Mouse (Mus musculus) mesoderm, embryonic 11.5 days (tissue): Measurements from ENCODE around the gene Ltbp2.
A peak's percentile ranks its signal among the peaks of the same experiment; 100 is the strongest.

Experiments
- DNase-seq: peaks from one replicate; pipeline ENCODE4 v3.0.0-alpha.2; 2012; ENCODE audit warnings: low read depth, low spot score

Ltbp2 gene

GRCm38 (mm10) chr12:84840734-84841133 is 35.6 kb downstream of the Ltbp2 start:
- DNase-seq = no peak

DNA sequence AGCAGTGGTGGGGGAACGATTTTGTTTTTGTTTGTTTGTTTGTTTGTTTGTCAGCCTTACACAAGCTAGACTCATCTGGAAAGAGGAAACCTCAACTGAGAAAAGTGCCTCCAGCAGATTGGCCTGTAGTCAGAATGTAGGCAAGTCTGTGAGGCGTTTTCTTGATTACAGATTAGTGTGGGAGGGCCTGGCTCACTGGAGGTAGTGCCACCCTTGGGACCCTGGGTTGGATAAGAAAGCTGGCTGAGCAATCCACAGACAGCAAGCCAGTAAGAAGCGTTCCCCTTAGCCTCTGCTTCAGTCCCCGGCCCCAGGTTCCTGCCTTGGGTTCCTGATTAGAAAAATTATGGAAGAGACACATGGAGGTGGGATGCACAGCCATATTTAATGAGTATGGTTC is 36.4 kb downstream of the Ltbp2 start:
- DNase-seq = no peak

DNA sequence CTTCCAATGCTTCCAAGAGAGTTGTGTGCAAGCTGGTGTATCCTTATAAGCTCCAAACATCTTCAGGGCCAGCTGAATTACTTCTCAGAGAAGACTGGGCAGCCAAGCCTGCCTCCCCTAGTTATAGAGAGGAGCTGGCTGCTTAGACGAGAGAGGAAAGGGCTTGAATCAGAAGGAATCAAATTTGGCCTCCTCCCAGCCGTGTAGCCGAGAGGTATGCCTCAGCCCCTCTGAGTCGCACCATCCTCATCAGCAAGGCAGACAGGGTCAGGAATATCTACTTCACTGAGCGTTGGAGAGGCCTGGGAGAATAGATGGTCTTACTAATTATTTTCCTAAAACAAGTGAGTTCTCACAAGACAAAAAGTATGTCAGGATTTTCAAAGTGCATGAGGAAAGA is 40.7 kb downstream of the Ltbp2 start:
- no peak for DNase-seq

DNA sequence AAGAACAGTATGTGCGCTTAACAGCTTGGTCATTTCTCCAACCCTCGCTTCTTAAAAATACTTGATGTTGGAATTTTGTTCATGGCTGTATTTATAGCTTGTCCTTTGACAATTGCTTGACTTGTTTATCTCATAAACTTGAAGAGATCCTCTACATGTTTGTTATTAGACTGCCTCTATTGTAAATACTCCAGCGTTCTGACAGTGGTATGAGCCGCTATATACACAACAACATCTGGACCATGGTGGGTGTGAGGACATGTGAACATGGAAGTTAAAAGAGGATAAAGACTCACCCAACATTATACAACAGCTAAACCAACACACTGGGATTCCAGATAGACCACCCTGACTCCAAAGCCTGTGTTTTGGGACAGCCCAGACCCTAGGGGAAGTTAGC is 41.6 kb downstream of the Ltbp2 start:
- DNase-seq = no peak

DNA sequence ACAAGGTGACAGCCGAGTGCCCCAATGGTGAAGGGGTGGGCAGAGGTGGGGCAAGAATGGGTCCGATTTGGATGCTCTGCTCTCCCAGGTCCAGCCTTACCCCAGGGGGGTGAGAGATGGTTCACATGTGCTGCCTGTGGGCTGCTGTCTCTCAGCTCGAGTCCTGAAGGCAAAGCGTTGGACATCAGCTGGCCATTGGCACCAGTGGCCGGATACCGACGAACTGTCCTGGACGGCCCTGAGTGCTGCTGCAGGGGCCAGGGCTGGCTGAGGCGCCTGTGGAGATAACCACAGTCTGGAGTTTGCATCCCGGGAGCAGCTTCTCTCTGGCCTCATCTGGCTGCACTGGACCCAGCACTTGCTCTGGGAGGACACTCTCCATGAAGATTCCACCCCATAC is 44.7 kb downstream of the Ltbp2 start:
- no peak for DNase-seq

DNA sequence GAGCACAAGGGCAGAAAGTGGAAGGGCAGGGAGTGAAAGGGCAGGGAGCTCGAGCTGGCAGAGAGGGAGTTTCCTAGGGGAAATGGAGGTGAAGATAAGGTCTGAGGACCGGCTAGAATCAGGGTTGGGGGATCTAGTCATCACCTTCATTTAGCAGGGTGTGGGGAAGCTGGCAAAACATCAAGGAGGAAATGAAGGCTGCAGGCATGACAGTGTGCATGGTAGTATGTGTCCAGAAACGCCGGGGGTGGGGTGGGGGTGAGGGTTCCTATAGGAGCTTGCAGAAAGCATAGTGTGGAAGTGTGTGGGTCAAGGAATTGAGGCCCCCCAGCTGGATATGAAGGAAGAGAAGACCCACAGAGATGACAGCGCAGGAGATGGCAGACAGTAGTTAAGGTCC is 45.2 kb downstream of the Ltbp2 start:
- DNase-seq = no peak

DNA sequence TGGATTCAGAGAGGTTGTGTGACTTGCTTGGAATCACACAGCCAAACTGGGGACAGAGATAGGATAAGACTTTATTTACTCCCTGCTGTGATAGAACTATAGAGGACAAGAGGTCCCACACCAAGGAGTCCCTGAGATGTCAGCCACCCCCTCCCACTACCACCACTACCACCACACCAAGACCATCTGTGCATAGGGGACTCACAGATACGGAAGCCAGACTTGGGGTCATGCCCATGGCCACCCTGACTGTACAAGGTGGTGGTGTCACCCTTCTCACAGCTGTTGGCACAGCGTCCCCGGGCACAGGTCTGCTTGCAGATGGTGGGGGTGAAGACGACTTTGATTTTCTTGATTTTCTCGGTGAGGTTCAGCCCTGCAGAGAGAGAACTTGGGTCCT is 45.9 kb downstream of the Ltbp2 start:
- no peak for DNase-seq

DNA sequence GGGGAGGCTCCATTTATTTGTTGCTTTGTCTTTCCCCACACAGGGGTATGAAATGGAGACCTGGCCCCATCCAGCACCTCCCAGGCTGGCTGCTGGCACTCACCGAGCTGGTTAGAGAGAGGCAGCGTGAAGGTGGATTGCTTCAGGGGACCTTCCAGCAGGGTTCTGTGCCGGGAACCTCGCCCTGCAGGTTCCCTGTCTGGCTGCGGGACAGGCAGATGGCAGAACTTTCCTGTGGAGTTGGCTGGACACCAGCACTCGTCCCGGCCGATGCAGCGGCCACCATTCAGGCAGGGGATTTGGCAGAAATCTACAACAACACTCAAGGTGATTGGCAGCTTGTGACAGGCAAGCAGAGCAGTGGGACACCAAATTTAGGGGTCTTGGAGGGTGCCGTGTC is 46.4 kb downstream of the Ltbp2 start:
- DNase-seq = no peak

- DNase-seq = no peak
Observed at GRCm38 (mm10) chr12:84829109-84829724, 47.1 kb downstream of the Ltbp2 start.

DNA sequence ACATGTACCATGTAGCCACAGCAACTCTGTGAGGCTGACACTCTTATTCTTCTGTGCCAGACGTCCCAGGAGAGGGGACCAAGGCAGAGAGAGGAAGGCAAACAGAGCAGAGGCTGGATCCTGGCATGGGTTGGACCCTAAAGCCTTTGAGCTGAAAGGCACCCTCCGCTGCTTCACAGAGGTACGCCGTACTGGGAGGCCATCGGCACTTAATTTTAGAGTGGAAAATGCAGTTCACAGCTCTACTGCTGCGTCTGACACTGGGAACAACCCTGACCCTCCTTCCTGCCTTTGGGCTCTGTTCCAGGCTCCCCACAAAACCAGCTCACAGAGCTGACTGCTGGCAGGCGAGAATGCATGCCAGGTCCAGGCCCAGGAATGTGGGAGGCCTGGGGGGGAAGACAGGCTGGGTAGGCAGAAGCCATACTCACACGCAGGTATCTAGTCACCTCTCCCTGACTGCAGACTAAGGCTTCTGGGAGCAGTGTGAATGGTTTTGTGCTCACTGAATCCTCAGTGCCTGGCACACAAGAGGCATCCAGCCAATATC is 48.9 kb downstream of the Ltbp2 start:
- DNase-seq = no peak

DNA sequence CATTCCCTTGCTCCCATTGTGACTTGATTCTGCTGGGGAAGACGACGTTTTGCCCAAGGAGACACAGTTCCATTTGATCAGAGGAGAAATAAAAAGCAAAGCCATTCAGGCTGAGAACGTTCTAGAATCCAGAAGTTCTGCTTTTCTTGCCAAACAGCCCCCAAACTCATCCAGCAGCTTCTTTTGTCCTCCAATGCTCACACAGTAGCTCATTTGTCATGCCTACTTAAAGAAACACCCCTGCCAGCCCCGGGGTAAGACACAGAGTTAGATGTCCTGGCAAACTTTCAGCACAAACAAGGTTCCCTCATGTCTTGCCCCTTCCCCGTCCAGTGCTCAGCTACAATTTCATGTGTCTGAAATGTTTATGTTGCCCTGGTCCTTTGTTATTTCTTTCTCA is 52.1 kb downstream of the Ltbp2 start:
- DNase-seq = no peak

DNA sequence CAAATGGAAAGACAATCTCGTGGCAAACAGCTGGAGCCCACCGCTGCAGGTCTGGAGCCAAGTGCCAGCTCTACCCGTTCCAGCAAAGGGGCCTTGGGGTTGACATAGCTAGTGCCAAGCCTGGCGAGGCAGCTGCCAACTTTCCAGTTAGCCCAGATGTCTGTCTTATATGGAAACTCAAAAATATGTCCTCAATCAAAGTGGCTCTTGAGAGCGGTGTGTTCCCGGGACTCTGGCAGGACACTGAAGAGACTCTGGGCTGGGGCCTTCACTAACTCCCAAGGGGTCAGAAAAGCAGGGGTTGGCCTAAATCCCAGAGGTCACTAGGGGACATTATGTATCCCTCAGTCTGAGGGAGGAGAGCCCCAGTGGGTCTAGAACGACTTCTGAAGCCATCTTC is 52.7 kb downstream of the Ltbp2 start:
- no peak for DNase-seq

GRCm38 (mm10) chr12:84819236-84820168 is 56.8 kb downstream of the Ltbp2 start:
- DNase-seq = peak; percentile 23

DNA sequence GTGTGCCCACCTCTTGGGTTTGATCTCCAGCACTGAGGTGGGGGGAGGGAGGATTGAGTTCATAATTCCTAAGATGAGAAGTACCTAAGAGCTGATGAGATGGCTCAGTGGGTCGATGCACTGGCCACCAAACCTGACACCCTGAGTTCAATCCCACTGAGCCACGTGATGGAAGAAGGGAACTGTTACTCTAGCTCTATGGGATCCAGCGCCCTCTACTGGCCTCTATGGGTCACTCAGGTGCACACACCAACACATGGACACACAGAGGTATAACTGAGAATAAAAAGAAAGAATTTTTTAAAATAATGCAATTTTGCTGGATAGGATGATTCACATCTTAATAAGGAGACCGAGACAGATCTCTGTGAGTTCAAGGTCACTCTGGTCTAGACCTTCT is 57.8 kb downstream of the Ltbp2 start:
- DNase-seq = no peak

GRCm38 (mm10) chr12:84814663-84815325 is 61.5 kb downstream of the Ltbp2 start:
- DNase-seq = no peak

- DNase-seq = no peak
Observed at GRCm38 (mm10) chr12:84813773-84814172, 62.6 kb downstream of the Ltbp2 start.

GRCm38 (mm10) chr12:84812004-84812403 is 64.3 kb downstream of the Ltbp2 start:
- no peak for DNase-seq

DNA sequence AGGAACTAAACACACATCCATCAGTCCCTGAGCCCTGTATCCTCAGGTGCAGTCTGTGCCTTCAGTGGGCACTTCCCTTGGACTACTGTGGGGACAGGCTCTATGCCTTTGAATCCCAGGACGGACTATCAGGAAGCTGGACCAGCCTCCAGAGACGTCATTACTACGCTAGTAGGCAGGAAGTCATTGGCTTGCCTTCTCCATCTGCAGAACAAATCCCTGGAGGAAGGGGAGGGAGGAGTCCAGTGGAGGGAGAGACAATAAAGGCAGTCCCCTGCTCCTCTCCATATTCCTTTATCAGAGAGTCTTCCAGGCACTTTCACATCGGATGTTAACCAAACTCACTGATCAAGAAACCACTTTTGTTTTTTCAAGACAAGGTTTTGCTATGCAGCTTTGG is 64.8 kb downstream of the Ltbp2 start:
- DNase-seq = no peak

DNA sequence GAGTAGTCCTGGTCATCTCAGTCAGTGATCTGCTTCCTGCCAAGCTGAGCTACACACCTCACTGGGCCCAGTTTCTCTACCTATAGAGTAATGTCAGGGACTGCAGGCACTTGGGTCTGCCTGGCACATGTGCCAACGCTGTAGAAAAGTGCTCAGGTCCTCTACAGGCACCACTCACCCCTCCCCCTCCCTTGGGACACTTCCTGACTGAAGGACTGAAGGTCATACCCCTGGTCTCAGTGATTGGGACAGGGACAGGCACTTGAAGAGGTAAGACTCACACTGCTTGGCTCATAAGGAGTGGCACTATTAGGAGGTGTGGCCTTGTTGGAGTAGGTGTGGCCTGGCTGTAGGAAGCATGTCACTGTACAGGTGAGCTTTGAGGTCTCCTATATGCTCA is 65.5 kb downstream of the Ltbp2 start:
- no peak for DNase-seq

DNA sequence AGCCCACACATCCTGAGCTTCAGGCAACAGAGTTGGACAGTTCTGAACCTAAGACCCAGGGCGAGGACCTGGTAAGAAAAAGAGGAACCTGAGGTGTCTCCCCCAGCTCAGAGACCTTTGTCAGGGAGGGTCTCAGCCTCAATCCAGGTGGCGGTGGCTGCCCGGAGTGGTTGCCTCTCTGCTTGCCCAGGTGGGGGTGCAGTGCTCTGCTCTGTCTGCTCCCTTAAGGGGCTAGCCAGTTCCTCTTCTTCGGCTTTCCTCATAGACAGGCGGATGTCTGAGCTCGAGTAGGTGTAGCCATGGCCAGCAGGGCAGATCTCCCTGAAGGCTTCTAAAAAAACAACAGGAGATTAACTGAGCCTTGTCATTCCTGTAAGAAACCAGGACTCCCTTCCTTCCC is 67.3 kb downstream of the Ltbp2 start:
- DNase-seq = no peak

DNA sequence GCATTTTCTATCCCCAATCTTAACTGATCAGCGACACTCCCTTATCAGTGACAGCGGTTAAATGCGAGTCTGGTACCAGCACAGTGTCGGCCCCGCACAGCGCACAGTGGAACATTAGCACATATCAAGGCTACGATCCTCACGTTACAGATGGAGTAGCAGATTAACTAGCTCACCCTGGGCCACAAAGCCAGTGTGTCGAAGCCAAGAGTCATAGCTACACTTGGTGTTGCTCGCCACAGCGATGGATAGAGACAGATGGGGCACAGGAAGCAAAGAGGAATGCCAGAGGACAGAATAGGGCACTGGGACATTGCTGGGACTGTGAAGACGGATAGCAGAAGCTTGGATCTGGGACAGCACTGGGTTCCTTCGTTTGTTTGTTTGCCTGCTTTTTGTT is 69.0 kb downstream of the Ltbp2 start:
- DNase-seq = no peak

DNA sequence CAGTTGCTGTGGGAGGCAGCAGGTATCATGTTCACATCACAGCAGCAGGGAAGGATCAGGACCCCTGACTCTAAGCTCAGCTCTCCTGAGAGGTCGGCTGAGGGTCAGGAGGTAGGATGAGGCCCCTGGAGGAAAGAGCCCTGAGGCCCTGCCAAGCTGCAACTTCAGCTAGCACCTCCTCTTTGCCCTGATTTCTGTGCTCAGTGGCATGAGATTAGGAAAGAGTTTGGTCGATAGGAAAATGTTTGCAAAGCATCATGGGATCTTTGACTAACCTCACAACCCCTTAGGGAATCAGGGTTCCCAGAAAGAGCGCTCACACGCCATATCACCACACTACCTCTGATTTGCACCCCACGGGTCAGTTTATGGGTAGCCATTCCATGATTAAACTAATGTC is 69.6 kb downstream of the Ltbp2 start:
- DNase-seq = no peak
